Mouse (Mus musculus) neural tube, embryonic 11.5 days (tissue): ENCODE results near the gene Ccdc92b. TPM values are rescaled to one million over a fixed set of nuclear protein-coding genes. Genes with fewer than 3 reads are reported as not detected.

ENCODE experiments used
- ATAC-seq: fragments of 200-750 bp; cut with Nextera tagmentation; 2 replicates; pipeline ENCODE4 v1.8.0; 2017; ENCODE audit warnings: moderate number of reproducible peaks, mild to moderate bottlenecking, moderate TSS enrichment, moderate library complexity; ENCODE audit not compliant: insufficient read depth, low FRiP score, low TSS enrichment
- DNase-seq: peaks from one replicate; pipeline ENCODE4 v3.0.0-alpha.2; 2015; ENCODE audit warnings: low spot score
- H3K27ac ChIP-seq: fragments of 300-500 bp; sonication (generic); 2 replicates; pipeline ENCODE4 v1.5.1; 2014; ENCODE audit warnings: low read depth, mild to moderate bottlenecking, low read length
- H3K27me3 ChIP-seq: fragments of 300-500 bp; sonication (generic); 2 replicates; pipeline ENCODE4 v1.6.1; 2014; ENCODE audit warnings: mild to moderate bottlenecking, low read length, mixed read lengths; ENCODE audit not compliant: control insufficient read depth, insufficient read depth
- H3K36me3 ChIP-seq: fragments of 300-500 bp; sonication (generic); 2 replicates; pipeline ENCODE4 v1.6.1; 2014; ENCODE audit warnings: mild to moderate bottlenecking, low read length, moderate library complexity, mixed read lengths; ENCODE audit not compliant: control insufficient read depth, insufficient read depth
- H3K4me1 ChIP-seq: fragments of 300-500 bp; sonication (generic); 2 replicates; pipeline ENCODE4 v1.6.1; 2014; ENCODE audit warnings: low read length, mixed read lengths; ENCODE audit not compliant: control insufficient read depth, insufficient read depth
- H3K4me2 ChIP-seq: fragments of 300-500 bp; sonication (generic); 2 replicates; pipeline ENCODE4 v1.6.1; 2014; ENCODE audit warnings: low read depth, mild to moderate bottlenecking, moderate library complexity
- H3K4me3 ChIP-seq: fragments of 300-500 bp; sonication (generic); 2 replicates; pipeline ENCODE4 v1.5.1; 2014; ENCODE audit warnings: low read depth, low read length
- H3K9ac ChIP-seq: fragments of 300-500 bp; sonication (generic); 2 replicates; pipeline ENCODE4 v1.6.1; 2014; ENCODE audit warnings: mild to moderate bottlenecking, low read length
- H3K9me3 ChIP-seq: fragments of 300-500 bp; sonication (generic); 2 replicates; pipeline ENCODE4 v1.6.1; 2016; ENCODE audit warnings: low read length; ENCODE audit not compliant: control insufficient read depth
- WGBS: fragments of 180-500 bp; shearing (Covaris S2); extraction: QIAGEN DNeasy Blood & Tissue Kit; methylation state at CpG from one replicate; pipeline ENCODE4 v1.1.7; 2014; 5-methylcytosine and 5-hydroxymethylcytosine counted together
- polyA plus RNA-seq: library from polyadenylated mRNA; unstranded; fragments of >200 nt; fragmentation: Nextera tagmentation; extraction: Ambion mirVana; gene quantifications from 2 replicates; pipeline ENCODE4 v1.2.1, GENCODE M21; 2014

The Ccdc92b gene
- polyA plus RNA-seq, 1 experiment from 2014 or later: 1.9 TPM

DNA sequence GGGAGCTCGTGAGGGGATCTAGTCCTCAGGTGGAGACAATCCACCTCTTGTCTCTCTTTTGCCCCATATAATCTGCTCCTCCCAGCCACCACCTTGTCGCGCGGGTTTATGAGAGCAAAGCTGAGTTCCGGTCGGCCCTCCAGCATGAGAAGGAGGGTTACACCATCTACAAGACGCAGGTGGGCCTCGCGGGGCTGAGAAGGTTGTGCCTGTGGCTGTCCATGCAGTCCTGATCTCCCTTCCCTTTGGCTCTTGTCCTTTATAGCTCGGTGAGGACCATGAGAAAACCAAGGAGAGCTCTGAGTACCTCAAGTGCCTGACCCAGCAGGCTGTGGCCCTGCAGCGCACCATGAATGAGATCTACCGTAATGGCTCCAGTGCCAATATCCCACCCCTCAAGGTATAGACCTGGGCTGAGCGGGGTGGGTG, 48.2 kb downstream of the Ccdc92b start:
- H3K4me3 ChIP-seq: no peak overlapping the region
- no peak overlapping the region for H3K9ac ChIP-seq
- H3K27ac ChIP-seq: no peak overlapping the region
- H3K9me3 ChIP-seq: no peaks in the 10 kb centered on the region
- no peak for DNase-seq
- H3K27me3 ChIP-seq: no peaks in the 10 kb centered on the region
- 94% methylated on average over 13 of the region's 13 CpGs for WGBS
- peaks cover 18% of the 10 kb centered on the region for H3K36me3 ChIP-seq
- ATAC-seq: no peak
- no peak overlapping the region for H3K4me2 ChIP-seq
- H3K4me1 ChIP-seq: no peaks in the 10 kb centered on the region

DNA sequence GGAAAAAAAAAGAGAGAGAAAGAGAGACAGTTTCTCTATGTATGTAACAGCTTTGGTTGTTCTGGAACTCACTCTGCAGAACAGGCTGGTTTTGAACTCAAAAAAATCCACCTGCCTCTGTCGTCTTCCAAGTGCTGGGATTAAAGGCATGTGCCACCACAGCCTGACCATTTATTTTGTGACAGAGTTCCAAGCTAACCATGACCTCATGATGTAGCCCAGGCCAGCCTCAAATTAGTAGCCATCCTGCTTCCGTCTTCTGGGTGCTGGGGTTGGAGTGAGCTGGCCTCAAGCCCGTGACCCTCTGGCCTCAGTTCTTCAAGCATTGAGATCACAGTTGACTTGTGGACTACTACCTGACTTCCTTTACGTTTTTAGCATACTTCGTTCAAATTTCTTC, 49.1 kb downstream of the Ccdc92b start:
- Histone ChIP-seq H3K9me3 (no peaks in the 10 kb centered on the region), H3K36me3 (peaks cover 18% of the 10 kb centered on the region), H3K27ac (no peak overlapping the region), H3K4me1 (no peaks in the 10 kb centered on the region), H3K27me3 (no peaks in the 10 kb centered on the region), H3K4me2 (no peak overlapping the region), H3K4me3 (no peak overlapping the region), H3K9ac (no peak overlapping the region)
- WGBS: 92% methylated on average over 5 of the region's 5 CpGs
- DNase-seq (no peak), ATAC-seq (no peak)

DNA sequence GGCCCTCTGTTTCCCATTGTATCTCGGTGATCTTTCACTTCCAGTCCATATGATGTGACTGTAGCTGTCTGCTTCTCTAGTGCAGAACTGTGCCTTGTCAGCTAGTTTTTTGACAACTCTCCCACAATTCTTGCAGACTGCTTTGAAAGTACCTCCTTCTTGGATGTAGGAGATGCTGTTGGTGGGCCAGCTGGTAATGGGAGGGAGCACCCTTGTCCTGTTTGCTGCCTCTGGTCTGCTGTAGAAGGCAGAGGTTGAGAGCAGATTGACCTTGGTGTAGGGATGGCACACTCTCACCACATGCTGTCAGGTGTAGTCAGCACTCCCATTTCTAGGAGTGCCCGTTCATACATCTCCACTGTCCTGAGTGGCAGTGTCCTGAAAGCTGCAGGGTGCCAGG, 49.6 kb downstream of the Ccdc92b start:
- Histone ChIP-seq H3K27me3 (no peaks in the 10 kb centered on the region), H3K27ac (no peak overlapping the region), H3K4me2 (no peak overlapping the region), H3K4me3 (no peak overlapping the region), H3K9me3 (no peaks in the 10 kb centered on the region), H3K36me3 (peaks cover 16% of the 10 kb centered on the region), H3K4me1 (no peaks in the 10 kb centered on the region), H3K9ac (no peak overlapping the region)
- no peak for DNase-seq
- ATAC-seq: no peak
- WGBS: 90% methylated on average over 2 of the region's 2 CpGs

GRCm38 (mm10) chr11:74670151-74670550, 50.7 kb downstream of the Ccdc92b start:
- H3K9ac ChIP-seq: no peak overlapping the region
- peaks cover 16% of the 10 kb centered on the region for H3K36me3 ChIP-seq
- H3K27me3 ChIP-seq: no peaks in the 10 kb centered on the region
- no peak overlapping the region for H3K4me2 ChIP-seq
- H3K4me1 ChIP-seq: no peaks in the 10 kb centered on the region
- no peak overlapping the region for H3K4me3 ChIP-seq
- no peaks in the 10 kb centered on the region for H3K9me3 ChIP-seq
- H3K27ac ChIP-seq: no peak overlapping the region
- DNase-seq (no peak), ATAC-seq (no peak)

DNA sequence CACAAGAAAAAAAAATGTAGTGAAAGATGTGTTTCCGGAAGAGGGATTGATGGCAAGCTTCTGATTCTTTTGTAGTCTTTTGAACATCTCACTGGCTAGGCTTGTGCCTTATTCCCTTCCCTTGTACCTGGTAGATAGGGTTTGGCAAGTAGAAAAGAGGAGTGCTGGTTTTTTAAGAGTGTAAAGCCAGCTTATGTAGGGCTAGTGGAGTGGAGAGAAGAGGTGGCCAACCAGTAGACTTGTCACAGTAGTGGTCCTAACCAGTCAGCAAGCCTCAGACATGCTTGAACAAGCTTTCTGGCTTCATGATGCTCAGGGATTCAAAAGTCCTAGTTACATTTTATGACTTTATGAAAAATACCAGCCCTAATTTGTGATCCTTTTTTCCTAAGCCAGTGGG, 51.6 kb downstream of the Ccdc92b start:
- no peak overlapping the region for H3K4me3 ChIP-seq
- H3K27ac ChIP-seq: no peak overlapping the region
- H3K4me1 ChIP-seq: no peaks in the 10 kb centered on the region
- H3K36me3 ChIP-seq: peaks cover 17% of the 10 kb centered on the region
- no peaks in the 10 kb centered on the region for H3K9me3 ChIP-seq
- H3K27me3 ChIP-seq: no peaks in the 10 kb centered on the region
- no peak for ATAC-seq
- 92% methylated on average over 1 of the region's 1 CpGs for WGBS
- H3K4me2 ChIP-seq: no peak overlapping the region
- DNase-seq: no peak
- no peak overlapping the region for H3K9ac ChIP-seq

DNA sequence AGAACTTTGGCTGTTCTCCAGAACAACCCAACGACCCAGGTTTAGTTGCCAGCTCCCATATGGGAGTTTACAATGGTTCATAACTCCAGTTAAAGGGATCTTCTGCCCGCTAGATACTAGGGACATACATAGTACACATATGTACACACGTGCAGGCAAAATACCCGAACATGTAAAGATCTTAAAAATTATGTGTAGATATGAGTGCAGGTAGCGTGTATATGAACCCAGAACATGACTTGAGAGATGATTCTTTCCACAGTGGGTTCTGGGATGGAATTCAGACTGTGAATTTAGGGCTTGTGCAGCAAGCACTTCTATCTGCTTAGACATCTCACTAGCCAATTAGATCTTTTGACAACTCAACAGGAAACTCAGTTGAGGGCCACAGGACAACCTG, 52.4 kb downstream of the Ccdc92b start:
- DNase-seq (no peak), ATAC-seq (no peak)
- H3K4me2 ChIP-seq: no peak overlapping the region
- WGBS: 93% methylated on average over 5 of the region's 5 CpGs
- no peak overlapping the region for H3K9ac ChIP-seq
- H3K27ac ChIP-seq: no peak overlapping the region
- H3K36me3 ChIP-seq: peaks cover 14% of the 10 kb centered on the region
- no peaks in the 10 kb centered on the region for H3K27me3 ChIP-seq
- H3K4me1 ChIP-seq: no peaks in the 10 kb centered on the region
- no peaks in the 10 kb centered on the region for H3K9me3 ChIP-seq
- no peak overlapping the region for H3K4me3 ChIP-seq

DNA sequence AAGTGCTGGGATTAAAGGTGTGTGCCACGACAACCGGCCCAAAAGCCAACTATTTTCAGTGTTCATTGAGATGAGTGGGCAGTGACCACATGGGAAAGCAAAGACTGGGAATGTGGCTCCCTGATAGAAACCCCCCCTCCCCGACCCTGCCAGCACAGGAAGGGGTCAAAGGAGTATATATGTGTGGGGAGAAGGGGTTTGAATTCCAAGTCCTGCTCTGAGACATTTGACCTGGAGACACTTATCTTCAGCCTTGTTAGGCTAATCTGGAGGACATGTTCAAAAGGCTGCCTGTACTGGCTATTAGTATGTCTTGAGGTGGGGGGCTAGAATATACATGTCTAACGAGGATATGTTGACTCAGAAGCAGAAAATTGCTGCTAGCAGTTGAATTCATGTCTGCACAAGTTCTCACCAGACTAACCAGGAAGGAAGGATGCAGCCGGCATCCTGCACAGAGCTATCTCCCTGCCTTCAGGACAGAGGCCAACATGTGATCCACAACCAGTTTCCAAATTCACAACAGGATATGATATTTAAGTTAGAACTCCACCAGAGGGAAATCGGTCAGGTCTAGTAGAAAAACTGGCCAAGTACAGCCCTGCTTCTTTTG, 53.6 kb downstream of the Ccdc92b start:
- Histone ChIP-seq H3K4me3 (no peak overlapping the region), H3K27ac (no peak overlapping the region), H3K9me3 (no peaks in the 10 kb centered on the region), H3K4me2 (no peak overlapping the region), H3K36me3 (peaks cover 9% of the 10 kb centered on the region), H3K27me3 (no peaks in the 10 kb centered on the region), H3K9ac (no peak overlapping the region), H3K4me1 (no peaks in the 10 kb centered on the region)
- ATAC-seq (no peak), DNase-seq (no peak)
- 90% methylated on average over 6 of the region's 6 CpGs for WGBS

- Histone ChIP-seq H3K4me2 (no peak overlapping the region), H3K9me3 (no peaks in the 10 kb centered on the region), H3K27ac (no peak overlapping the region), H3K27me3 (no peaks in the 10 kb centered on the region), H3K4me1 (no peaks in the 10 kb centered on the region), H3K9ac (no peak overlapping the region), H3K36me3 (peaks cover 9% of the 10 kb centered on the region), H3K4me3 (no peak overlapping the region)
- WGBS: 88% methylated on average over 1 of the region's 1 CpGs
- no peak for DNase-seq
- ATAC-seq: no peak
Measured at GRCm38 (mm10) chr11:74673561-74673960, 54.2 kb downstream of the Ccdc92b start.

DNA sequence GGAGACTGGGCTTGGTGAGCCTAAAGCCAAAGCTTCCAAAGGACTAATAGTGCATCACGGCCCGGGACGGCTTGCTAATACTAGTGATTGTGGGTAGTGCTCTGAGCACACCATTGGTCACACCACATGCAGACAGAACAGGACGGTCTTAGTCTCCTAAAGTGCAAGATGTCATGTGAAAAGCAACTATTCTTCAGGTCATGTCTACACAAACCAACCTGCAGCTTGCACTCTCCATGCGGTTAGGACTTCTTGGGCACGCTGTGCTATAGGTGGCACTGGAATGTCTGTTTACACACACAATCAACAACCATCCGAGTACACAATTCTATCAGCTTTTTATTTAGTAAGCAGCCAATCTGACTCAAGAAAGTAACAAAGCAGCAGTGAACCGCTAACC, 55.3 kb downstream of the Ccdc92b start:
- H3K27ac ChIP-seq: no peak overlapping the region
- H3K27me3 ChIP-seq: no peaks in the 10 kb centered on the region
- no peak overlapping the region for H3K4me2 ChIP-seq
- peaks cover 9% of the 10 kb centered on the region for H3K36me3 ChIP-seq
- H3K4me1 ChIP-seq: no peaks in the 10 kb centered on the region
- ATAC-seq (no peak), DNase-seq (no peak)
- 95% methylated on average over 8 of the region's 8 CpGs for WGBS
- no peak overlapping the region for H3K4me3 ChIP-seq
- no peak overlapping the region for H3K9ac ChIP-seq
- no peaks in the 10 kb centered on the region for H3K9me3 ChIP-seq
